8 mouse cellular contexts compared by ENCODE assay signal in the genomic region with DNA sequence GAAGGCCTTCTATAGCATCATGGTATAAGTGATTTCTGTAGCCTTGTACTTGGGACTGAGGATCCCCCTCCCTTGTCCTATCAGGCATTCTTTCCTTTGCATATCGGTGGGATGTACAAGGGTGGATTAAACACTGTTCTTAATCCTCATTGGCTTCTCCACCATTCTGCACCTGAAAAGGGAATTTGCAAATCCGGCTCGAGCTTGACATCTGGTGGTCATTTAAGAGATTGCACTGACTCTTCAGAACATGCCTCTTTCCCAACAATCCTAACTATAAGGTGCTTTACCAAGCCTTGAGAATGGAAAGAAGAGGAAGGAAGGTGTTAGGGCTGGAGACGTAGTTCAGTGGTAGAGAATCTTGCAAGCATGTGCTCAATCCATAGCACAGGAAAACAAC. TPM values are rescaled to one million over a fixed set of nuclear protein-coding genes. Genes with fewer than 3 reads are reported as not detected.
A peak's percentile ranks its signal among the peaks of the same experiment; 100 is the strongest.
DNase-seq lines count a peak whose midpoint lies in the region; ATAC-seq and TF ChIP-seq lines count a peak whose summit lies in the region.

No protein-coding gene starts in this region.

- peaks cover 27% of the 10 kb centered on the region for H3K9me3 ChIP-seq in intestine, embryonic 14.5 days (ENCODE audit: control insufficient read depth, low read length)
- peaks cover 15% of the 10 kb centered on the region for H3K9me3 ChIP-seq in intestine, embryonic 16.5 days (ENCODE audit: control insufficient read depth, low read length)
- no peaks in the 10 kb centered on the region for H3K9me3 ChIP-seq in forebrain, postnatal 0 days (ENCODE audit: low read length)
- H3K9me3 ChIP-seq in midbrain, embryonic 14.5 days (ENCODE audit: control insufficient read depth, low read length), result peaks cover 5% of the 10 kb centered on the region

- H3K27ac ChIP-seq in intestine, embryonic 14.5 days (ENCODE audit: low read depth), result no peak overlapping the region
- H3K27ac ChIP-seq in intestine, embryonic 16.5 days (ENCODE audit: low read length), result no peak overlapping the region
- H3K27ac ChIP-seq in forebrain, postnatal 0 days (ENCODE audit: low read depth, low read length), result no peak overlapping the region
- no peak overlapping the region for H3K27ac ChIP-seq in midbrain, embryonic 14.5 days (replicated peaks; ENCODE audit: low read depth, low read length)

- peak; percentile 75 for DNase-seq in intestine, embryonic 14.5 days (ENCODE audit: low spot score)
- DNase-seq in brain, embryonic 14.5 days (ENCODE audit: low read depth), result peak; percentile 83
- DNase-seq in forebrain, postnatal 0 days, result peak; percentile 83
- DNase-seq in layer of hippocampus, postnatal 10 days (ENCODE audit: low spot score in 2 of 2), result peak; percentile 75 to 80
- DNase-seq in midbrain, embryonic 14.5 days, result peak; percentile 85
- no peak for DNase-seq in spleen, postnatal 36 days (ENCODE audit: low spot score in 2 of 2)

- no peak overlapping the region for H3K9ac ChIP-seq in intestine, embryonic 14.5 days (ENCODE audit: low read length)
- no peak overlapping the region for H3K9ac ChIP-seq in intestine, embryonic 16.5 days (ENCODE audit: low read depth, low read length)
- no peak overlapping the region for H3K9ac ChIP-seq in forebrain, postnatal 0 days
- no peak overlapping the region for H3K9ac ChIP-seq in midbrain, embryonic 14.5 days (replicated peaks; ENCODE audit: low read length)

- H3K4me1 ChIP-seq in intestine, embryonic 14.5 days (replicated peaks; ENCODE audit: control insufficient read depth, insufficient read depth, low read length), result no peaks in the 10 kb centered on the region
- no peaks in the 10 kb centered on the region for H3K4me1 ChIP-seq in intestine, embryonic 16.5 days (ENCODE audit: control insufficient read depth, insufficient read depth, low read length)
- H3K4me1 ChIP-seq in forebrain, postnatal 0 days (ENCODE audit: insufficient read depth), result no peaks in the 10 kb centered on the region
- no peaks in the 10 kb centered on the region for H3K4me1 ChIP-seq in midbrain, embryonic 14.5 days (ENCODE audit: control insufficient read depth, insufficient read depth, low read length)

- H3K4me3 ChIP-seq in intestine, embryonic 14.5 days (ENCODE audit: low read depth, low read length), result no peak overlapping the region
- no peak overlapping the region for H3K4me3 ChIP-seq in intestine, embryonic 16.5 days (ENCODE audit: low read length)
- H3K4me3 ChIP-seq in forebrain, postnatal 0 days (ENCODE audit: low read depth, low read length), result no peak overlapping the region
- no peak overlapping the region for H3K4me3 ChIP-seq in midbrain, embryonic 14.5 days (replicated peaks; ENCODE audit: low read depth, low read length)

- H3K27me3 ChIP-seq in intestine, embryonic 14.5 days (replicated peaks; ENCODE audit: control insufficient read depth, insufficient read depth, low read length), result no peaks in the 10 kb centered on the region
- H3K27me3 ChIP-seq in intestine, embryonic 16.5 days (replicated peaks; ENCODE audit: control insufficient read depth, insufficient read depth, low read length), result no peaks in the 10 kb centered on the region
- H3K27me3 ChIP-seq in forebrain, postnatal 0 days (ENCODE audit: insufficient read depth, low read length), result no peaks in the 10 kb centered on the region
- no peaks in the 10 kb centered on the region; the same call in 1 of the 2 replicates for H3K27me3 ChIP-seq in midbrain, embryonic 14.5 days (ENCODE audit: control insufficient read depth, insufficient read depth, low read length)

- no peak for ATAC-seq in intestine, embryonic 14.5 days (replicated peaks; ENCODE audit: low FRiP score, low TSS enrichment, low read depth)
- no peak for ATAC-seq in intestine, embryonic 16.5 days
- peak; percentile 47 for ATAC-seq in CD4-positive, CD25-positive, alpha-beta regulatory T cell, adult 4 months
- ATAC-seq in forebrain, postnatal 0 days, result peak; percentile 40; the same call in 1 of the 2 replicates
- no peak for ATAC-seq in midbrain, embryonic 14.5 days (ENCODE audit: low FRiP score, low TSS enrichment)

- H3K36me3 ChIP-seq in intestine, embryonic 14.5 days (ENCODE audit: control insufficient read depth, insufficient read depth, low read length), result peaks cover 7% of the 10 kb centered on the region; the same call in 1 of the 2 replicates
- H3K36me3 ChIP-seq in intestine, embryonic 16.5 days (ENCODE audit: control insufficient read depth, insufficient read depth, low read length), result no peaks in the 10 kb centered on the region
- no peaks in the 10 kb centered on the region for H3K36me3 ChIP-seq in forebrain, postnatal 0 days (ENCODE audit: insufficient read depth)
- H3K36me3 ChIP-seq in midbrain, embryonic 14.5 days (ENCODE audit: control insufficient read depth, insufficient read depth, low read length), result no peaks in the 10 kb centered on the region

- H3K4me2 ChIP-seq in intestine, embryonic 14.5 days (ENCODE audit: low read length), result no peak overlapping the region
- no peak overlapping the region for H3K4me2 ChIP-seq in intestine, embryonic 16.5 days (ENCODE audit: low read depth, low read length)
- no peak overlapping the region for H3K4me2 ChIP-seq in forebrain, postnatal 0 days (ENCODE audit: low read depth)
- no peak overlapping the region for H3K4me2 ChIP-seq in midbrain, embryonic 14.5 days (ENCODE audit: low read length)

- 11% methylated on average over 4 of the region's 4 CpGs for WGBS in intestine, embryonic 14.5 days
- WGBS in intestine, embryonic 16.5 days, result 9% methylated on average over 4 of the region's 4 CpGs
- 11% methylated on average over 4 of the region's 4 CpGs for WGBS in forebrain, postnatal 0 days
- WGBS in midbrain, embryonic 14.5 days, result 10% methylated on average over 4 of the region's 4 CpGs

- no peak for TF ChIP-seq POLR2A in brain, embryonic 14.5 days (IDR thresholded peaks at IDR 0.05; ENCODE audit: borderline replicate concordance, extremely low read depth, insufficient read depth, insufficient read length, poor library complexity, severe bottlenecking)

- TF ChIP-seq CTCF in brain, embryonic 14.5 days (IDR thresholded peaks at IDR 0.05; ENCODE audit: borderline replicate concordance, extremely low read depth, insufficient read depth, insufficient read length), result peak; percentile 73; the same call in 1 of the 2 replicates
- peak; percentile 90 for TF ChIP-seq CTCF in forebrain, postnatal 0 days (IDR thresholded peaks at IDR 0.05; ENCODE audit: low read depth)

RNA-seq across cellular contexts. Expression of gene Gm49394, which starts 2.4 kb away (rescaled TPM):
- 0.13 and 0.24 TPM in 2 replicates for polyA plus RNA-seq in intestine, embryonic 14.5 days (2014; fragmentation: Nextera tagmentation; extraction: Ambion mirVana)
- 1.1 and 1.9 TPM in 2 replicates for polyA plus RNA-seq in intestine, embryonic 16.5 days (2015; fragmentation: Nextera tagmentation; extraction: Ambion mirVana)
- polyA plus RNA-seq in CD4-positive, CD25-positive, alpha-beta regulatory T cell, adult 4 months (2017; shearing (Covaris generic)), result not detected
- polyA plus RNA-seq in brain, embryonic 14.5 days (2012; rRNA removed), result 0.06 and 0.34 TPM in 2 replicates
- 0.08 TPM in 1 of 2 replicates, not detected in the other for total RNA-seq in forebrain, postnatal 0 days (2014; rRNA removed)
- polyA plus RNA-seq in forebrain, postnatal 0 days (2015; fragmentation: Nextera tagmentation; extraction: Ambion mirVana), result 0.06 TPM in 1 of 2 replicates, not detected in the other
- under 1 TPM; 0.11 to 0.51 TPM for total RNA-seq in layer of hippocampus, postnatal 10 days (2021)
- 0.04 TPM in 1 of 2 replicates, not detected in the other for polyA plus RNA-seq in midbrain, embryonic 14.5 days (2014; fragmentation: Nextera tagmentation; extraction: Ambion mirVana)

RNA-seq across cellular contexts. Expression of gene Igf2, which starts 5.5 kb away (rescaled TPM):
- 960 and 1,030 TPM in 2 replicates for polyA plus RNA-seq in intestine, embryonic 14.5 days (2014; fragmentation: Nextera tagmentation; extraction: Ambion mirVana)
- polyA plus RNA-seq in intestine, embryonic 16.5 days (2015; fragmentation: Nextera tagmentation; extraction: Ambion mirVana), result 757 and 778 TPM in 2 replicates
- polyA plus RNA-seq in CD4-positive, CD25-positive, alpha-beta regulatory T cell, adult 4 months (2017; shearing (Covaris generic)), result 1 to 10 TPM in 1 of 2 experiments, under 1 TPM in 1; 0.69 to 1.1 TPM
- polyA plus RNA-seq in brain, embryonic 14.5 days (2012; rRNA removed), result 234 and 457 TPM in 2 replicates
- 152 and 288 TPM in 2 replicates for total RNA-seq in forebrain, postnatal 0 days (2014; rRNA removed)
- polyA plus RNA-seq in forebrain, postnatal 0 days (2015; fragmentation: Nextera tagmentation; extraction: Ambion mirVana), result 149 and 152 TPM in 2 replicates
- total RNA-seq in layer of hippocampus, postnatal 10 days (2021), result 100 to 1,000 TPM; 209 to 223 TPM
- 19.1 and 102 TPM in 2 replicates for polyA plus RNA-seq in midbrain, embryonic 14.5 days (2014; fragmentation: Nextera tagmentation; extraction: Ambion mirVana)

Comparison
In these comparisons a context has a peak if more than half of its experiments do, and no peak if none do; other contexts are left out.
1. ATAC-seq: peak in CD4-positive, CD25-positive, alpha-beta regulatory T cell, adult 4 months (single experiment) and forebrain, postnatal 0 days (single experiment); none in intestine, embryonic 14.5 days (single experiment), intestine, embryonic 16.5 days (single experiment) and midbrain, embryonic 14.5 days (single experiment).
2. DNase-seq: peak in intestine, embryonic 14.5 days (single experiment), brain, embryonic 14.5 days (single experiment), forebrain, postnatal 0 days (single experiment), layer of hippocampus, postnatal 10 days (2 of 2) and midbrain, embryonic 14.5 days (single experiment); none in spleen, postnatal 36 days (0 of 2).